Mouse (Mus musculus): ENCODE data around the gene Ucn3.

DNA sequence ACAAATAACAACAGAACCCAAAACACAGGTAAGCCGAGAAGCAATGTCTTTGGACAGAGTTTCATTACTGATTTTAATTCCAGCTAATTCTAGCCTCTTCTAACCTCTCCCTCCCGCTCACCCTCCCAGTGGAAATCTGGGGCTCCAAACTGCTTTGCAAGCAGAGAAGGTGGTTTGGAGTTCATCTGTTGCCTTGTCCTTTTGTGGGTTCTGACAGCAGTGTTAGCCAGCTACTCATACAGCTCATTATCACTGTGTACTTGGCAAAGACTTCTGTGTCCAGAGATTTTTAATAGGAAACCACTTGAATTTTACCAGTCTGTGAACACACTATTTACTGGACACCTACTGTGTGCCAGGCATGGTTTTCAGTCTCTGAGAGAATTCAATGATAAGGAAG lies at the start of gene Ucn3:
- TF ChIP-seq CTCF (IDR thresholded peaks at IDR 0.05; ENCODE audit: extremely low read depth, insufficient read depth, low read length) (no peak), POLR2A (IDR thresholded peaks at IDR 0.05; ENCODE audit: extremely low read depth, insufficient read depth, low read length) (no peak)

Data from cortical plate, adult 2 months (tissue).